In genomic region chr16:5155014-5155413, GRCm38 (mm10) we compare ENCODE assay signal across 31 mouse cellular contexts. TPM values are rescaled to one million over a fixed set of nuclear protein-coding genes. Genes with fewer than 3 reads are reported as not detected.
"Had no signal": no experiment of that assay in that cellular context is flagged by ENCODE, and none has a peak within 500 bp of the region (broad histone marks: within the 10 kb centered on the region; RNA-seq: fewer than 3 reads in every experiment).

No protein-coding gene starts in this region.

- H3K27ac ChIP-seq: embryonic facial prominence, embryonic 10.5 days; embryonic facial prominence, embryonic 12.5 days; embryonic facial prominence, embryonic 13.5 days; embryonic facial prominence, embryonic 15.5 days; forebrain, embryonic 10.5 days; forebrain, embryonic 12.5 days; forebrain, embryonic 13.5 days; forebrain, embryonic 15.5 days; heart, adult 2 months had no signal

- H3K4me3 ChIP-seq: embryonic facial prominence, embryonic 10.5 days; embryonic facial prominence, embryonic 12.5 days; embryonic facial prominence, embryonic 13.5 days; embryonic facial prominence, embryonic 15.5 days; erythroblast, embryonic 14.5 days; forebrain, embryonic 10.5 days; forebrain, embryonic 12.5 days; forebrain, embryonic 13.5 days; forebrain, embryonic 15.5 days; heart, adult 2 months had no signal

- DNase-seq: cerebellum, adult 18-20 months; cerebellum, adult 2 months; cerebellum, adult 8-10 months; cerebellum, adult 9-10 months; cerebellum, adult 9-11 months; cerebellum, postnatal 10 days; cerebellum, postnatal 14 days; cerebellum, postnatal 25 days; cerebellum, postnatal 36 days; embryo, embryonic 11 days; forebrain, postnatal 0 days; gastrocnemius, postnatal 10 days; gastrocnemius, postnatal 14 days; gastrocnemius, postnatal 25 days; gastrocnemius, postnatal 36 days; heart, adult 11 months; heart, adult 18-20 months; heart, adult 2 months had no signal

- H3K36me3 ChIP-seq: embryonic facial prominence, embryonic 10.5 days; embryonic facial prominence, embryonic 12.5 days; embryonic facial prominence, embryonic 13.5 days; embryonic facial prominence, embryonic 15.5 days; forebrain, embryonic 10.5 days; forebrain, embryonic 12.5 days; forebrain, embryonic 15.5 days had no signal

- ATAC-seq: forebrain, embryonic 13.5 days; forebrain, embryonic 14.5 days; forebrain, embryonic 15.5 days; forebrain, embryonic 16.5 days; forebrain, postnatal 0 days had no signal

- H3K4me1 ChIP-seq: embryonic facial prominence, embryonic 12.5 days; embryonic facial prominence, embryonic 13.5 days; embryonic facial prominence, embryonic 15.5 days; forebrain, embryonic 15.5 days had no signal

- H3K9ac ChIP-seq: embryonic facial prominence, embryonic 12.5 days; embryonic facial prominence, embryonic 13.5 days; embryonic facial prominence, embryonic 15.5 days; forebrain, embryonic 12.5 days; forebrain, embryonic 13.5 days; forebrain, embryonic 15.5 days; forebrain, postnatal 0 days had no signal

- H3K9me3 ChIP-seq: embryonic facial prominence, embryonic 10.5 days; embryonic facial prominence, embryonic 12.5 days; embryonic facial prominence, embryonic 13.5 days; embryonic facial prominence, embryonic 15.5 days; forebrain, embryonic 10.5 days; forebrain, embryonic 12.5 days; forebrain, embryonic 13.5 days; forebrain, embryonic 15.5 days had no signal

- H3K27me3 ChIP-seq: embryonic facial prominence, embryonic 12.5 days; embryonic facial prominence, embryonic 15.5 days; forebrain, embryonic 15.5 days had no signal

- H3K4me2 ChIP-seq: embryonic facial prominence, embryonic 12.5 days; embryonic facial prominence, embryonic 13.5 days; embryonic facial prominence, embryonic 15.5 days; forebrain, embryonic 12.5 days; forebrain, embryonic 13.5 days; forebrain, embryonic 15.5 days had no signal

RNA-seq across cellular contexts. Expression of gene Sec14l5, which starts 8.1 kb away (rescaled TPM):
- total RNA-seq: common myeloid progenitor, adult 5-6 weeks; granulocyte monocyte progenitor cell, adult 5-6 weeks had no signal
- polyA plus RNA-seq: erythroblast, embryonic 14.5 days had no signal

RNA-seq across cellular contexts. Expression of gene Ppl, which starts 22.8 kb away (rescaled TPM):
- total RNA-seq: common myeloid progenitor, adult 5-6 weeks; granulocyte monocyte progenitor cell, adult 5-6 weeks had no signal
